Mouse (Mus musculus): ENCODE data around the gene Fam207a. TPM values are rescaled to one million over a fixed set of nuclear protein-coding genes. Genes with fewer than 3 reads are reported as not detected.

The Fam207a gene
- total and polyA plus RNA-seq, 3 experiments: 70.6 to 74.0 TPM; not detected in 1

GRCm38 (mm10) chr10:77476907-77477306 is 38.7 kb downstream of the Fam207a start:
- Histone ChIP-seq H3K4me1 (ENCODE audit: control insufficient read depth in 1 of 2, insufficient read depth in 2 of 2, low read length in 2 of 2) (peaks cover 0 to 3% of the 10 kb centered on the region in 2 experiments; a peak in 1 of 4 replicates), H3K79me2 (ENCODE audit: control insufficient read depth, insufficient read depth, low read length, poor library complexity) (no peaks in the 10 kb centered on the region), H3K9ac (ENCODE audit: control insufficient read depth, low read depth, low read length, poor library complexity, severe bottlenecking) (no peak overlapping the region), H3K27ac (ENCODE audit: control insufficient read depth, low read depth, low read length) (no peak overlapping the region), H3K9me3 (replicated peaks; ENCODE audit: insufficient read depth, low read length) (no peaks in the 10 kb centered on the region), H3K4me3 (ENCODE audit: control insufficient read depth in 1 of 2, insufficient read depth in 1 of 2, low read depth in 2 of 2, low read length in 2 of 2) (no peak overlapping the region), H3K36me3 (ENCODE audit: control insufficient read depth in 1 of 2, insufficient read depth in 2 of 2, low read length in 2 of 2) (peaks cover 0 to 9% of the 10 kb centered on the region in 2 experiments; a peak in 2 of 4 replicates), H3K27me3 (ENCODE audit: control insufficient read depth in 1 of 2, insufficient read depth in 2 of 2, low read length in 2 of 2) (no peaks in the 10 kb centered on the region; a peak in 1 of 4 replicates)
- DNase-seq (ENCODE audit: low read depth, low spot score): peak; percentile 47
- TF ChIP-seq USF1 (IDR thresholded peaks at IDR 0.05; ENCODE audit: low read depth, low read length): no peak
- TF ChIP-seq NELFE (IDR thresholded peaks at IDR 0.05; ENCODE audit: low read depth, low read length): no peak
- peak; percentile 4; the same call in 1 of the 2 replicates for TF ChIP-seq BHLHE40 (IDR thresholded peaks at IDR 0.05; ENCODE audit: borderline replicate concordance, low read depth, low read length)
- TF ChIP-seq UBTF (IDR thresholded peaks at IDR 0.05; ENCODE audit: borderline replicate concordance, insufficient read depth, low read depth, low read length): no peak
- no peak for TF ChIP-seq MYB (IDR thresholded peaks at IDR 0.05; ENCODE audit: low read depth, low read length)
- peak; percentile 78; the same call in 1 of the 2 replicates for TF ChIP-seq TCF12 (IDR thresholded peaks at IDR 0.05; ENCODE audit: low read depth, low read length)
- TF ChIP-seq MEF2A (IDR thresholded peaks at IDR 0.05; ENCODE audit: extremely low read depth, insufficient replicate concordance, low read depth, low read length, poor library complexity, severe bottlenecking): peak; percentile 80; the same call in 1 of the 2 replicates
- no peak for TF ChIP-seq TBP (IDR thresholded peaks at IDR 0.05; ENCODE audit: low read depth, low read length)
- TF ChIP-seq ETS1 (IDR thresholded peaks at IDR 0.05; ENCODE audit: low read depth, low read length): peak; percentile 75; the same call in 1 of the 2 replicates
- TF ChIP-seq EP300 (IDR thresholded peaks at IDR 0.05; ENCODE audit: low read depth in 1 of 2, low read length in 2 of 2): peak; percentile 44 to 66; a peak in 2 of 4 replicates
- peak; percentile 32 for TF ChIP-seq TAL1 (IDR thresholded peaks at IDR 0.05; ENCODE audit: low read length)
- no peak for TF ChIP-seq MAZ (IDR thresholded peaks at IDR 0.05; ENCODE audit: low read depth, low read length)
- TF ChIP-seq SMC3 (IDR thresholded peaks at IDR 0.05; ENCODE audit: low read depth, low read length): no peak
- TF ChIP-seq ZNF384 (IDR thresholded peaks at IDR 0.05; ENCODE audit: low read depth, low read length): no peak
- peak; percentile 50; the same call in 1 of the 2 replicates for TF ChIP-seq RCOR1 (IDR thresholded peaks at IDR 0.05; ENCODE audit: low read depth, low read length)
- no peak for TF ChIP-seq ELF1 (IDR thresholded peaks at IDR 0.05; ENCODE audit: low read depth, low read length)
- TF ChIP-seq GATA1 (IDR thresholded peaks at IDR 0.05; ENCODE audit: low read depth, low read length): peak; percentile 67

- no peaks in the 10 kb centered on the region for H3K9me3 ChIP-seq (replicated peaks; ENCODE audit: insufficient read depth, low read length)
- no peak overlapping the region for H3K9ac ChIP-seq (ENCODE audit: control insufficient read depth, low read depth, low read length, poor library complexity, severe bottlenecking)
- peaks cover 0 to under 1% of the 10 kb centered on the region in 2 experiments; a peak in 1 of 4 replicates for H3K4me1 ChIP-seq (ENCODE audit: control insufficient read depth in 1 of 2, insufficient read depth in 2 of 2, low read length in 2 of 2)
- H3K27me3 ChIP-seq (ENCODE audit: control insufficient read depth in 1 of 2, insufficient read depth in 2 of 2, low read length in 2 of 2): no peaks in the 10 kb centered on the region; a peak in 1 of 4 replicates
- no peak for DNase-seq (ENCODE audit: low read depth, low spot score)
- no peaks in the 10 kb centered on the region for H3K79me2 ChIP-seq (ENCODE audit: control insufficient read depth, insufficient read depth, low read length, poor library complexity)
- no peak overlapping the region for H3K27ac ChIP-seq (ENCODE audit: control insufficient read depth, low read depth, low read length)
- TF ChIP-seq MXI1 (IDR thresholded peaks at IDR 0.05; ENCODE audit: low read depth, low read length): no peak
- no peak for TF ChIP-seq USF2 (IDR thresholded peaks at IDR 0.05; ENCODE audit: borderline replicate concordance in 1 of 2, insufficient read depth in 1 of 2, low read depth in 1 of 2, low read length in 2 of 2)
- TF ChIP-seq SMC3 (IDR thresholded peaks at IDR 0.05; ENCODE audit: low read depth, low read length): no peak
- TF ChIP-seq UBTF (IDR thresholded peaks at IDR 0.05; ENCODE audit: borderline replicate concordance, insufficient read depth, low read depth, low read length): no peak
- no peak for TF ChIP-seq POLR2AphosphoS5 (IDR thresholded peaks at IDR 0.05; ENCODE audit: borderline replicate concordance, low read depth, low read length)
- H3K36me3 ChIP-seq (ENCODE audit: control insufficient read depth in 1 of 2, insufficient read depth in 2 of 2, low read length in 2 of 2): peaks cover 0 to 6% of the 10 kb centered on the region in 2 experiments; a peak in 2 of 4 replicates
- H3K4me3 ChIP-seq (ENCODE audit: control insufficient read depth in 1 of 2, insufficient read depth in 1 of 2, low read depth in 2 of 2, low read length in 2 of 2): no peak overlapping the region
Measured at GRCm38 (mm10) chr10:77472188-77472587, 43.4 kb downstream of the Fam207a start.

All from MEL (cell line).